Mouse (Mus musculus) neural tube, embryonic 13.5 days (tissue): ENCODE results near the gene Lyzl4. TPM values are rescaled to one million over a fixed set of nuclear protein-coding genes. Genes with fewer than 3 reads are reported as not detected.

Source experiments
- ATAC-seq: fragments of 200-750 bp; cut with Nextera tagmentation; 2 replicates; pipeline ENCODE4 v1.8.0; 2017; ENCODE audit warnings: low read depth, mild to moderate bottlenecking, moderate TSS enrichment, moderate library complexity
- H3K27ac ChIP-seq: fragments of 300-500 bp; sonication (generic); replicated peaks from 2 replicates; pipeline ENCODE4 v1.5.1; 2015; ENCODE audit warnings: moderate library complexity, mild to moderate bottlenecking, inconsistent platforms
- H3K27me3 ChIP-seq: fragments of 300-500 bp; sonication (generic); 2 replicates; pipeline ENCODE4 v1.6.1; 2015; ENCODE audit warnings: mild to moderate bottlenecking, inconsistent platforms
- H3K36me3 ChIP-seq: fragments of 300-500 bp; sonication (generic); 2 replicates; pipeline ENCODE4 v1.6.1; 2015; ENCODE audit warnings: mild to moderate bottlenecking, inconsistent platforms
- H3K4me1 ChIP-seq: fragments of 300-500 bp; sonication (generic); replicated peaks from 2 replicates; pipeline ENCODE4 v1.6.1; 2015; ENCODE audit warnings: inconsistent platforms
- H3K4me2 ChIP-seq: fragments of 300-500 bp; sonication (generic); 2 replicates; pipeline ENCODE4 v1.6.1; 2015; ENCODE audit warnings: inconsistent platforms, mild to moderate bottlenecking, moderate library complexity
- H3K4me3 ChIP-seq: fragments of 300-500 bp; sonication (generic); 2 replicates; pipeline ENCODE4 v1.5.1; 2015; ENCODE audit warnings: mild to moderate bottlenecking, inconsistent platforms
- H3K9ac ChIP-seq: fragments of 300-500 bp; sonication (generic); 2 replicates; pipeline ENCODE4 v1.6.1; 2015; ENCODE audit warnings: moderate library complexity, mild to moderate bottlenecking, inconsistent platforms
- H3K9me3 ChIP-seq: fragments of 300-500 bp; sonication (generic); 2 replicates; pipeline ENCODE4 v1.6.1; 2016; ENCODE audit warnings: inconsistent platforms
- WGBS: fragments of 180-500 bp; shearing (Covaris S2); methylation state at CpG from one replicate; pipeline ENCODE4 v1.1.7; 2015; 5-methylcytosine and 5-hydroxymethylcytosine counted together
- polyA plus RNA-seq: library from polyadenylated mRNA; unstranded; fragments of >200 nt; fragmentation: Nextera tagmentation; extraction: Ambion mirVana; gene quantifications from 2 replicates; pipeline ENCODE4 v1.2.1, GENCODE M21; 2015

Lyzl4 gene
- polyA plus RNA-seq, 1 experiment from 2014 or later: not detected

DNA sequence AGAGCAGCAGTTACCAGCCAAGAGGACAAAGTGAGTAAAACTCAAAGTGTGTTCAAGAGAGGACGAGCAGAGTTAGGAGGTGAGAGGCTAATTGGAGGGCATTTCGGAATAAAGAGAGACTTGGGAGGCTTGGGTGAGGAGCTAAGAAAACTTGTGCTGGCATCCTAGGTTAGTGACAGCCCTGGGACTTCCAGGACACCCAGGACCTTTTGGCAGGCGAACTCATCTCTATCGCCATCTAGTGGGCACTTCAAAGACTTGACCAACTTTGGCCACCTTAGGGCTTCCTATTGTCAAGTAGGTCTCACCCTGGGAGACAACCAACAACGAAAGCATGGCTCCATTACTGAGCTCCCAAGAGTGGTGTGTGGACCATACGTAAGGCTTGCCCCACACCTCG is 29.4 kb upstream of the Lyzl4 start:
- 23% methylated on average over 7 of the region's 7 CpGs for WGBS
- Histone ChIP-seq H3K4me2 (no peak overlapping the region), H3K9ac (no peak overlapping the region), H3K27me3 (peaks cover 39% of the 10 kb centered on the region), H3K27ac (no peak overlapping the region), H3K4me3 (no peak overlapping the region), H3K9me3 (no peaks in the 10 kb centered on the region), H3K4me1 (peaks cover 34% of the 10 kb centered on the region), H3K36me3 (no peaks in the 10 kb centered on the region)
- no peak; the same call in 1 of the 2 replicates for ATAC-seq

DNA sequence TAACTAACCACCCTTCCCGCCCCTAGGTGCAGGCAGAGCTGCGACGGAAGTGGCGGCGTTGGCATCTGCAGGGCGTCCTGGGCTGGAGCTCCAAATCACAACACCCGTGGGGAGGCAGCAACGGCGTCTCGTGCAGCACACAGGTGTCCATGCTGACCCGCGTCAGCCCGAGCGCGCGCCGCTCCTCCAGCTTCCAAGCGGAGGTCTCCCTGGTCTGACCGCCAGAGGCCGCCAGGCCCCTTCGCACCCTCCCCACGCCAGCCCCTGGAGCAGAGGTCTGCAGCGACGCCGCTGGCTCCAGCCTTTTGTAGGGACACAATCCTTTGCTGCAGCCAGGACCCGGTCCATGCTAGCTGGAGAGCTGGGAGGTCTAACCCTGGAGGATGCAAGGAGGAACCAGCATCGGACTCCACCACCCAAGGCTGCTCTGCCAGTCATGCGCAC is 27.5 kb upstream of the Lyzl4 start:
- peak overlapping the region; percentile 38 for H3K4me3 ChIP-seq
- no peak overlapping the region for H3K27ac ChIP-seq
- no peaks in the 10 kb centered on the region for H3K36me3 ChIP-seq
- H3K27me3 ChIP-seq: peaks cover 39% of the 10 kb centered on the region
- WGBS: 1% methylated on average over 28 of the region's 28 CpGs
- peak overlapping the region; percentile 65 for H3K4me2 ChIP-seq
- H3K9ac ChIP-seq: peak overlapping the region; percentile 64
- no peaks in the 10 kb centered on the region for H3K9me3 ChIP-seq
- peak; percentile 66 for ATAC-seq
- H3K4me1 ChIP-seq: peaks cover 34% of the 10 kb centered on the region

DNA sequence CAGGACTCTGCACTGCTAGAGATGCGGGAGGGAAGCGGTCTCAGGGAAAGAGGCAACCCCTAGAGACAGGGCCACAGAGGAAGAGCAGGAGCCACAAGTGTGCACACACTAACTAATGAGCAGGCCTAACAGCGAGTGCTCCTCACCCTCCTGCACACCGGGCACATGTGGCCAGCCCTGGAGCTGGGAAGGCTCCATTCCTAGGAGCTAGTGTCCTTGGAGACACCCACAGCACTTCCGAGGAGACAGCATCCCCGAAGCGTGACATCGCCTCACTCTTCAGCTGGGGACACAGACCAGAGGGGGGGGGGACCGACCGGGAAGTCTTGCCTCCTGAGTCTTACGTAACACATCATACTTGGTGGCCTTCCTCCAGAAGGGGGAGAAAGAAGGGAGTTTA is 25.9 kb upstream of the Lyzl4 start:
- 63% methylated on average over 11 of the region's 11 CpGs for WGBS
- Histone ChIP-seq H3K27ac (0 out of 2 replicates have a peak overlapping the region, but pooled peaks have one; percentile 7), H3K4me2 (no peak overlapping the region), H3K9me3 (no peaks in the 10 kb centered on the region), H3K9ac (no peak overlapping the region), H3K36me3 (no peaks in the 10 kb centered on the region), H3K27me3 (peaks cover 39% of the 10 kb centered on the region), H3K4me3 (no peak overlapping the region), H3K4me1 (peaks cover 34% of the 10 kb centered on the region)
- ATAC-seq: no peak

DNA sequence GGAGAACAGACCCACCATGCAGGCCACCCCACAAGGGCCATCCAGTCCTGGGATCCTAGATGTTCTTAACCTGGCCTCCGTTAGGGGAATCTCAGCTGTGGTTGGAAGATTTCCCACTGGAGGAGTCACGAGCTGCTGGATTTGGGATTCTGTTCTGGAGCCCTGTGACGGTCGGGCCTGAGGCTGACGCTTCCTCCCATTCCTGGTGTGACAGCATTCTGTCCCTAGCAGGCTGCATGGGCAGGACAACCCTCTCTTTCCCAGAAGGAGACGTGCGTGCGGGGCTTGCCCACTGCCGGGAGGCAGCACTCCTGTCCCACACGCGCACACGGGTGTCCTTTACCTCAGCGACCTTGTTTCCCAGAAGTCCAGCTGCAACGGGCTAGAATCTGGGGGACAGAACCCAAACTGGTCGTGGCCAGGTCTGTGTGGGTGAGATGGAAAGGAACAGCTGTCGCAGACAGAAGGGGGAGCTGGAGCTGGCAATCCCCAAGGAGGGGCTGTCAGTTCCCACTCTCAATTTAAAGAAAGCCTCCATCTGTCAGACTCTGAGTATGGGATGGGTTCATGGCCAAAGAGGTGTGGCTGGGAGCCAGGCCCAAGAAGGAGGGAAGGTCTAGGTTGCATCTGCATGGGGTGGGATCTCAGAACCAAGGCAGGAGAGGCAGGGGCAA is 25.2 kb upstream of the Lyzl4 start:
- no peak for ATAC-seq
- Histone ChIP-seq H3K4me1 (peaks cover 34% of the 10 kb centered on the region), H3K4me3 (no peak overlapping the region), H3K27me3 (peaks cover 39% of the 10 kb centered on the region), H3K9me3 (no peaks in the 10 kb centered on the region), H3K27ac (0 out of 2 replicates have a peak overlapping the region, but pooled peaks have one; percentile 7), H3K9ac (no peak overlapping the region), H3K36me3 (no peaks in the 10 kb centered on the region), H3K4me2 (no peak overlapping the region)
- WGBS: 58% methylated on average over 16 of the region's 16 CpGs

DNA sequence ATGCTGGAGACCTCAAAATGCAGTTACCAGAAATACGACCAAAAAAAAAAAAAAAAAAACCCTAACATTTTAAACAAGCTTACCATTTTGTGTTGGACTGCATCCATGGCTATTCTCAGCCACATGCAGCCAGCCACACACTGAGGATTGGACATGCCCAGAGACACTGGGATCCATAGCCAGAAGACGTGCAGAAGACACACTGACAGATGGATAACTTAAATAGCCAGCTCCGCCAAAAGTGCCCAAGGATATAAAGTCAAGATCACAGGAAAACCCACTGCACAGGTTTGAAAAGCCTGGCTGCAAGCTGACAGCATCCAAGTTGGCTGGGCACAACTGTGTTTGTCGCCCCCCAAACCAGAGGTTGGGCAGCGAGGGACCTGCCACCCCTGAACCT is 22.2 kb upstream of the Lyzl4 start:
- ATAC-seq: no peak
- peaks cover 19% of the 10 kb centered on the region for H3K27me3 ChIP-seq
- no peak overlapping the region for H3K4me2 ChIP-seq

DNA sequence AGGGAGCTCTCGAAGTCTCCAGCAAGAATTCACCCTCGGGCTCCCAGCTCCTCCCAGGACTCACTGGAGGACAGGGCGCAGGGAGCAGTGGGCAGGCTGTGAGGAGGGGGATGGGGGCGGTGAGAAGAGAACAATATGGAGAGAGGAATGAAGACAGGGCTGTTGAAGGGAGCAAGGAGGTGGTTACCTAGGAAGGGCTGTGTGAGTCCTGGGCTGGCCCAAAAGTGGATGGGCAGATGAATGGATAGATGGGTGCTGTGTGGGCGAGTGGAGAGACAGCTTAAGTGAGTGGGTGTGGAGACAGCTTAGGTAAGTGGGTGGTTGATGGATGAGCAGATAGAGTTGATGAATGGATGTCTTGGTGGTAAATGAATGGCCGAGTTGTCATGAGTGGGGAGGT is 21.6 kb upstream of the Lyzl4 start:
- Histone ChIP-seq H3K27ac (no peak overlapping the region), H3K36me3 (no peaks in the 10 kb centered on the region), H3K9me3 (no peaks in the 10 kb centered on the region), H3K4me2 (no peak overlapping the region), H3K9ac (no peak overlapping the region), H3K4me1 (peaks cover 15% of the 10 kb centered on the region), H3K4me3 (no peak overlapping the region), H3K27me3 (peaks cover 13% of the 10 kb centered on the region)
- no peak for ATAC-seq
- WGBS: 83% methylated on average over 6 of the region's 6 CpGs

More for the DNA sequence above, 22.2 kb upstream of the Lyzl4 start:
- Histone ChIP-seq H3K27ac (no peak overlapping the region), H3K4me3 (no peak overlapping the region), H3K4me1 (peaks cover 19% of the 10 kb centered on the region), H3K9ac (no peak overlapping the region), H3K36me3 (no peaks in the 10 kb centered on the region), H3K9me3 (no peaks in the 10 kb centered on the region)
- WGBS: 83% methylated on average over 5 of the region's 5 CpGs

DNA sequence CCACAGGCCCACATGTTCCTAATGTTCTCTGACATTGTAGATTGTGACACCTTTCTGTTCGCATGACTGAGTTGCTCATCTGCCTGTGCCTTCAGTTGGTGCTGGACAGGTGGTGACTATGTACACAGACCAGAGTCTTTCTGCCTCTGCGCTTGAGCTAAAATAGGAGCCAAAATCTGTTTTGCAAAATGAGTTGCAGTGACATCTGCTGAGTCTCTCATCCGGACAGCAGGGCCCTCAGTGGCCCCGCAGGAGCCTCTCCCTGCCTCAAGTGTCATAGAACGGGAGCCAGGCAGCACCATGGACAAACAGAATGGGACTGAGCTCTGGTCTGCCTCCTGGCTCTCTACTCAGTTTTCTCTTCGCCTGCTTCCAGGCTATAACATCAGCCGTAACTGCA is 17.9 kb upstream of the Lyzl4 start:
- Histone ChIP-seq H3K9me3 (no peaks in the 10 kb centered on the region), H3K4me2 (no peak overlapping the region), H3K36me3 (no peaks in the 10 kb centered on the region), H3K27ac (no peak overlapping the region), H3K27me3 (peaks cover 3% of the 10 kb centered on the region; the same call in 1 of the 2 replicates), H3K9ac (no peak overlapping the region), H3K4me1 (peaks cover 13% of the 10 kb centered on the region; the same call in 1 of the 2 replicates), H3K4me3 (no peak overlapping the region)
- WGBS: 87% methylated on average over 7 of the region's 7 CpGs
- ATAC-seq: no peak

DNA sequence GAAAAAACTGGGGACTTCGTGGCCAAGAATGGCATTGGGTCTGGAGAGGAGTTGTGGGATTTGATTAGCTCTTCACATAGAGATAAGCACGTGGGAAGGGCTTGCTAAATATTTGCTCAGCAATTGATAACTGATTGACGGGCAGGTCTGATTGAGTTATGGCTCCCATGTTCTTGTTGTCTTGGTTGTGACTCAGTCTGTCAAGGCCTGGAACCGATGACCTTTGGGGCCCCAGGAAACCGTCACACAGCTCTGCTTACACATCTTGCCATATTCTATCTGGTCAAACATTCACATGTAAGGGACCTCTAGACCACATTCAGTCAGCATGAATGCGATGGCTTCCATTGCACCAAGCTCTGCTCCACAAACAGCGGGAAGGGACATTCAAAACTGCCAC is 16.4 kb upstream of the Lyzl4 start:
- no peak overlapping the region for H3K9ac ChIP-seq
- H3K27me3 ChIP-seq: peaks cover 3% of the 10 kb centered on the region; the same call in 1 of the 2 replicates
- H3K4me1 ChIP-seq: peaks cover 13% of the 10 kb centered on the region; the same call in 1 of the 2 replicates
- H3K4me3 ChIP-seq: no peak overlapping the region
- no peak for ATAC-seq
- H3K4me2 ChIP-seq: no peak overlapping the region
- H3K36me3 ChIP-seq: no peaks in the 10 kb centered on the region
- 88% methylated on average over 7 of the region's 7 CpGs for WGBS
- no peaks in the 10 kb centered on the region for H3K9me3 ChIP-seq
- no peak overlapping the region for H3K27ac ChIP-seq

DNA sequence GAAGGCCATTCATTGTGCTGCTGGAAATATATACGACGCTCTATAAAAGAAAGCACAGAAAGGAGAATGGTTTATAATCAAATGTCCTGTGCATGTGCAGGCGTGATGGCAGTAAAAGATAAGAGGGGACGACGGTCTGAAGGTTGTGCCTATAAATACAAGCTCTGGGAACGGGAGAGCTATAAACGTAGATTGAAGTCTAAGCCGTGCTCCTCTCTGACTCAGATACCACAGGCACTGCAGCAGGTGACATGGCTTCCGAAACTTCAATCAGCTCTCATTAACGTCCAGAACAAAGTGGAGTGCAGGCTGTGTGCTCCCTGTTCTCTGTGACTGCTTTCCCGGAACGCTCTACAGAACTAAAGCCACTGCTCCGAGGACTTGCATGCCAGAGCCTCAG is 15.2 kb upstream of the Lyzl4 start:
- peaks cover 13% of the 10 kb centered on the region; the same call in 1 of the 2 replicates for H3K4me1 ChIP-seq
- H3K9ac ChIP-seq: no peak overlapping the region
- H3K4me3 ChIP-seq: no peak overlapping the region
- WGBS: 41% methylated on average over 13 of the region's 13 CpGs
- no peak overlapping the region for H3K27ac ChIP-seq
- ATAC-seq: no peak
- peaks cover 3% of the 10 kb centered on the region; the same call in 1 of the 2 replicates for H3K27me3 ChIP-seq
- no peaks in the 10 kb centered on the region for H3K36me3 ChIP-seq
- no peak overlapping the region for H3K4me2 ChIP-seq
- no peaks in the 10 kb centered on the region for H3K9me3 ChIP-seq

DNA sequence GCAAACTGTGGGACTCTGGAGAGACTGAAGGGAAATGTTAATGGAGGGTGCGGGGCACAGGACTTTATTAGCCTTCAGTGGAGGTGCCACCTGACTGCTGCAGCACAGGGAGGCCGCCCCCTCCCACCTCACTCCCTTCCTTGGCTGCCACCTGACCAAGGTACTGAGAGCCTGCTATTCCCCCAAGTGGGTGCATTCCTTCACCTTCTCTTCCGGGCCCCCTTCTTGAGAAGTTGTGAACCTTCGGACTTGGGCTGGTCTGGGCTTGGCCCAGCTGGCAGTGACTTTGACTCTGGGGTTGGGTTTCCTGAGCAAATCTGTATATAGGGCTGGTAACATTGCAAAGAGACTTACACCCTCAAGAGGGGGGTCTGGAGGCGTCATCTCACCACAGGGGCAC is 14.4 kb upstream of the Lyzl4 start:
- Histone ChIP-seq H3K27me3 (peaks cover 3% of the 10 kb centered on the region; the same call in 1 of the 2 replicates), H3K9me3 (no peaks in the 10 kb centered on the region), H3K4me1 (peaks cover 13% of the 10 kb centered on the region; the same call in 1 of the 2 replicates), H3K9ac (no peak overlapping the region), H3K36me3 (no peaks in the 10 kb centered on the region), H3K4me2 (no peak overlapping the region), H3K27ac (no peak overlapping the region), H3K4me3 (no peak overlapping the region)
- WGBS: 78% methylated on average over 5 of the region's 5 CpGs
- ATAC-seq: no peak

DNA sequence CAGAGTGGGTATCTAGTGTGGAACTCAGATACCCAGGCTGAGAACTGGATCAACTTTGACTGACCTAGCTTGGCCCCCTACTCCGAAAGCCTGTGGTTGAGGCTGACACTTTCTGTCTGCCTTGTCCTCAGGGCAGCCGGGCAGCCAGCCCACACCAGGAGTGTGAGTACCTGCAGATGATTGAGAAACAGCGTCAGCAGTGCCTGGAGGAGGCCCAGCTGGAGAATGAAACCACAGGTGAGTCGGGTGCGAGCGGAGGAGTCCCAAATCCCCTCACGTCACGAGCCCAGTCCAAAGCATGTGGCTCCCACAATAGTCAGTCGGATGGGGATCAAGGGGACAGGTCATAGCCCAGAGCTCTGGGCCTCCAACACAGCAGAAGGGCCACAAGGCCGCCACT is 11.8 kb upstream of the Lyzl4 start:
- Histone ChIP-seq H3K4me1 (peaks cover 13% of the 10 kb centered on the region; the same call in 1 of the 2 replicates), H3K36me3 (no peaks in the 10 kb centered on the region), H3K9me3 (no peaks in the 10 kb centered on the region), H3K27me3 (peaks cover 3% of the 10 kb centered on the region; the same call in 1 of the 2 replicates), H3K4me3 (no peak overlapping the region), H3K27ac (no peak overlapping the region), H3K4me2 (no peak overlapping the region), H3K9ac (no peak overlapping the region)
- no peak for ATAC-seq
- 87% methylated on average over 10 of the region's 10 CpGs for WGBS

DNA sequence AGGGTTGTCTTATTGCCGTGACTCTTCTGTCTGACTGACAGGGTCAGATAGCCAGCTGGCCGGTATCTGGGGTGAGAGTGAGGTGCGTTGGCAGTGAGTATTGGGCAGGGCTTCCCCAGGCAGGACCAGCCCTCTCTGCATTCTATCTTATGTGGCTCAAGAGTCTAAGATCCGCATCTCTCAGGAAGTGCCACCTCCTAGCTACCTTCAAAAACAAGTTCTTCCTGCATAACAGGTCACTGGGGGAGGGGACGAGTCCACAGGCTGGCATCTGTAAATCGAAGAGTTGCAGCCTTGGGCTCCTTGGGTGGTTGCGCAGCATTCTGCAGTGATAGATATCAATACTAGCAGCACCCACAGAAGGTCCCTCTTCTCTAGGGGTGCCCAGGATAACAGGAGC is 5.1 kb upstream of the Lyzl4 start:
- ATAC-seq: no peak
- H3K27ac ChIP-seq: no peak overlapping the region
- 88% methylated on average over 7 of the region's 7 CpGs for WGBS
- peaks cover 34% of the 10 kb centered on the region for H3K27me3 ChIP-seq
- no peaks in the 10 kb centered on the region for H3K9me3 ChIP-seq
- no peak overlapping the region for H3K9ac ChIP-seq
- no peaks in the 10 kb centered on the region for H3K36me3 ChIP-seq
- H3K4me2 ChIP-seq: no peak overlapping the region
- H3K4me3 ChIP-seq: no peak overlapping the region
- H3K4me1 ChIP-seq: peaks cover 12% of the 10 kb centered on the region

DNA sequence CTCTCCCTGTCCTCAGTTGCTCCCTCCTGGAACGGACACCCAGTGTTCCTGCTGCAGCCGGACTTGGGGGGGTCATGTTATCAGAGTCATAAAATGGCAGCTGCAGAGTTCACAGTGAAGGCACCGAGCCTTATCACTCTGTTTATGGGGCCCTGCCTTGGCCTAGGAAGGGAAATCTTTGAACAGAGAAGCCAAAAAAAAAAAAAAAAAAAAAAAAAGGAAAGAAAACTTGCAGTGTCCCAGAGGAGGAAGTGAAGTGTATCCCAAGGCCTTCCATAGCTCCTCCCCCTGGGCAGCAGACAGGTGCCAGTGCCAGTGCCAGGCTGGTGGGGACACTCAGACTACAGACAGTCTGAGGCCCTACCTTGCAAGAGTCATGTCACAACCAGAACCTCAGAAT is 3.0 kb upstream of the Lyzl4 start:
- H3K27me3 ChIP-seq: peaks cover 56% of the 10 kb centered on the region
- no peaks in the 10 kb centered on the region for H3K36me3 ChIP-seq
- H3K4me1 ChIP-seq: peaks cover 29% of the 10 kb centered on the region
- 68% methylated on average over 3 of the region's 3 CpGs for WGBS
- H3K4me2 ChIP-seq: no peak overlapping the region
- H3K27ac ChIP-seq: no peak overlapping the region
- H3K4me3 ChIP-seq: no peak overlapping the region
- no peak for ATAC-seq
- no peaks in the 10 kb centered on the region for H3K9me3 ChIP-seq
- no peak overlapping the region for H3K9ac ChIP-seq
